Mouse (Mus musculus): Measurements from ENCODE around the gene Gm29133.

DNA sequence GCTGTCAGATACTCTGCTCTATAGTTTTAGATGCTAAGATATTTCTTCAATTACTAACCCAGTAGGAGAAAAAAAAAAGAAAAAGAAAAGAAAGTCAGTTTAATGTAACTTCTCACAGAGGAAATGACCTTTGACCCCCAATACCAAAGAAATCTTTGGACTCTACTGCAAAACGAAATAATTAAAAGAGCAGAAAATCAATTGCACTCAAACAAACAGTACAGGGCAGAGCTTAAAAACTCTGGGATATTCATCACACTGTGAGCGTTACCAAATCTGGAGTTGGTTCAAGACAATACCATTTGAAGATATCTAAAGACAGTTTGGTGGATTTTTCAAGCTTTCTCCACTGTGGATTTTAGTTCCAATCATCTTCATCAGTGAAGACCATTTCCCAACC is 15.4 kb downstream of the Gm29133 start:
- TF ChIP-seq POLR2A (IDR thresholded peaks at IDR 0.05; ENCODE audit: low read depth, low read length) = no peak
- no peak for TF ChIP-seq CTCF (conservative IDR thresholded peaks at IDR 0.05; ENCODE audit: insufficient read depth, insufficient read length, low read depth, low read length)

Measured in kidney, adult 2 months (tissue).